In the genomic region with DNA sequence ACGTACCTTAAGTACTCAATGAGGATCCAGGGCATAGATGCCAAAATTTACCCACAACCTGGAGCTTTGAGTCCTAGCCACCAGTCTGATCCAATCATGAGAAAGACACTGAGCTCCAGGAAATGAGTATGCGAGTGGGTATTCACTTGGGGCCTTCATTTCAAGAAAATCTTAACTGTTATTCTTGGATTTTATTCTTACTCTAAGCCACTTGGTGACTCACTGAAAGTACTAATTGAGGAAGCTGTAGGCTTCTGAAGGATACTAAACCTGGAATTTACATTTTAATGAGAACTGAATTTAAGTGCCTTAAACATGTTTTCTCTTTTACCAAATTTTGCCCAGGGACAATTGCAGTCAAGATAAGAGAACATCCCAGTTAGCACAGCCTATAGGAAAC, we compare ENCODE assay signal across 29 mouse cellular contexts.
"Had no signal": no experiment of that assay in that cellular context is flagged by ENCODE, and none has a peak within 500 bp of the region (broad histone marks: within the 10 kb centered on the region; RNA-seq: fewer than 3 reads in every experiment).

No protein-coding gene starts in this region.

- H3K4me3 ChIP-seq: embryonic facial prominence, embryonic 10.5 days; embryonic facial prominence, embryonic 12.5 days; embryonic facial prominence, embryonic 13.5 days; embryonic facial prominence, embryonic 15.5 days; erythroblast, embryonic 14.5 days; forebrain, embryonic 10.5 days; forebrain, embryonic 12.5 days; forebrain, embryonic 13.5 days; forebrain, embryonic 15.5 days; gastrocnemius, adult 2 months; heart, adult 2 months had no signal

- H3K9me3 ChIP-seq: embryonic facial prominence, embryonic 10.5 days; embryonic facial prominence, embryonic 12.5 days; embryonic facial prominence, embryonic 13.5 days; embryonic facial prominence, embryonic 15.5 days; forebrain, embryonic 10.5 days; forebrain, embryonic 12.5 days; forebrain, embryonic 13.5 days; forebrain, embryonic 15.5 days had no signal

- DNase-seq: cerebellum, adult 2 months; cerebellum, adult 8-10 months; cerebellum, adult 9-10 months; cerebellum, adult 9-11 months; cerebellum, postnatal 10 days; cerebellum, postnatal 14 days; cerebellum, postnatal 25 days; cerebellum, postnatal 36 days; embryo, embryonic 11 days; forebrain, postnatal 0 days; gastrocnemius, adult 2 months; gastrocnemius, postnatal 10 days; gastrocnemius, postnatal 14 days; gastrocnemius, postnatal 25 days; gastrocnemius, postnatal 36 days; heart, adult 11 months; heart, adult 18-20 months; heart, adult 2 months had no signal

- H3K27ac ChIP-seq: embryonic facial prominence, embryonic 10.5 days; embryonic facial prominence, embryonic 12.5 days; embryonic facial prominence, embryonic 13.5 days; embryonic facial prominence, embryonic 15.5 days; forebrain, embryonic 10.5 days; forebrain, embryonic 12.5 days; forebrain, embryonic 13.5 days; forebrain, embryonic 15.5 days; gastrocnemius, adult 2 months; heart, adult 2 months had no signal

- ATAC-seq: forebrain, embryonic 13.5 days; forebrain, embryonic 14.5 days; forebrain, embryonic 15.5 days; forebrain, embryonic 16.5 days; forebrain, postnatal 0 days had no signal

- H3K27me3 ChIP-seq: embryonic facial prominence, embryonic 12.5 days; embryonic facial prominence, embryonic 13.5 days; embryonic facial prominence, embryonic 15.5 days; forebrain, embryonic 12.5 days; forebrain, embryonic 13.5 days; forebrain, embryonic 15.5 days had no signal

- H3K36me3 ChIP-seq: embryonic facial prominence, embryonic 10.5 days; embryonic facial prominence, embryonic 12.5 days; embryonic facial prominence, embryonic 13.5 days; embryonic facial prominence, embryonic 15.5 days; forebrain, embryonic 10.5 days; forebrain, embryonic 12.5 days; forebrain, embryonic 15.5 days had no signal

- H3K9ac ChIP-seq: embryonic facial prominence, embryonic 12.5 days; embryonic facial prominence, embryonic 13.5 days; embryonic facial prominence, embryonic 15.5 days; forebrain, embryonic 12.5 days; forebrain, embryonic 13.5 days; forebrain, embryonic 15.5 days; forebrain, postnatal 0 days had no signal

- H3K4me1 ChIP-seq: embryonic facial prominence, embryonic 10.5 days; embryonic facial prominence, embryonic 12.5 days; embryonic facial prominence, embryonic 13.5 days; embryonic facial prominence, embryonic 15.5 days; forebrain, embryonic 10.5 days; forebrain, embryonic 12.5 days; forebrain, embryonic 13.5 days; forebrain, embryonic 15.5 days had no signal

- H3K4me2 ChIP-seq: embryonic facial prominence, embryonic 12.5 days; embryonic facial prominence, embryonic 13.5 days; embryonic facial prominence, embryonic 15.5 days; forebrain, embryonic 12.5 days; forebrain, embryonic 13.5 days; forebrain, embryonic 15.5 days had no signal
